Mouse (Mus musculus): ENCODE results near the gene Slc25a35. TPM values are rescaled to one million over a fixed set of nuclear protein-coding genes. Genes with fewer than 3 reads are reported as not detected.
"Not testable (repeated sequence)": the region's sequence is repeated elsewhere in the genome, so short reads cannot be mapped to it uniquely, and the experiment has no call there.

Slc25a35 gene
- polyA plus RNA-seq, 1 experiment from 2014 or later: 1.5 TPM

DNA sequence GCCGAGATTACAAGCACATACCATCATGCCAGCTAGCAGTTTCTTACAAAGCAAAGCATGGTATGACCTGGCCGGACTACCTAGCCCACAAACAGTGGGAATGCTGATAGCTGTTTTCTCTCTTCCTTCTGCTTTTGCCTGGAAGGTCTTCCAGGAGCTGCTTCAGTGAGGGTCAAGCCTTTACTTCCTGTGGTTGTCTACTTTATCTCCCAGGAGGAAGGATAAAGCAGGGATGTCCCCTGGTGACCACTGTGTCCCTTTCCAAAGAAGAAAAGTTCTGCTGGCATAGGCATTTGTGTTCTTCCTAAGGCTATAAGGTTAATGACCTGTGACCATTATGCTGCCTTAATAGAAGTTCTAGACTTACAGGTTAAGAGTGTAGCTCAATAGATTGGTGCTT, 4.5 kb upstream of the Slc25a35 start:
- WGBS: 90% methylated on average over 2 of the region's 2 CpGs

DNA sequence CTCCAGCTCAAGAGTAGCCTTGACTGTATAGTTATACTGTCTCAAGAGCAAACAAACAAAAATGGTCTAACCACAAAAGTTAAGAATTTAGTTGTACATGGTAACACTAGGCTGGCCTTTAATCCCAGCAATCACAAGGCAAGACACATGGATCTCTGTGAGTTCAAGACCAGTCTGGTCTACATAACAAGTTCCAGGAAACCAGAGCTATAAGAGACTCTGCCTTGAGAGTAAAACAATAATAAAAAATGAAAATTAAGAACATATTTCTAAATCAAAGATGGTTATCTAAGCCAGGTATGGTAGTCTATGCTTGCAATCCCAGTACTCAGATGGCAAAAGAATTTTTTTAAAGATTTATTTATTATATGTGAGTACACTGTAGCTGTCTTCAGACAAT, 2.9 kb upstream of the Slc25a35 start:
- H3K4me3 ChIP-seq: no peak overlapping the region
- ATAC-seq (replicated peaks): no peak
- no peak overlapping the region for H3K27ac ChIP-seq (replicated peaks)
- no peaks in the 10 kb centered on the region for H3K27me3 ChIP-seq
- peaks cover 12% of the 10 kb centered on the region for H3K4me1 ChIP-seq
- H3K9ac ChIP-seq (replicated peaks): no peak overlapping the region
- no peak overlapping the region for H3K4me2 ChIP-seq (replicated peaks)
- H3K9me3 ChIP-seq: no peaks in the 10 kb centered on the region
- H3K36me3 ChIP-seq: no peaks in the 10 kb centered on the region

More for the DNA sequence above, 4.5 kb upstream of the Slc25a35 start:
- H3K27ac ChIP-seq (replicated peaks): no peak overlapping the region
- H3K27me3 ChIP-seq: no peaks in the 10 kb centered on the region
- peaks cover 10% of the 10 kb centered on the region for H3K4me1 ChIP-seq
- no peak overlapping the region for H3K4me2 ChIP-seq (replicated peaks)
- H3K36me3 ChIP-seq: no peaks in the 10 kb centered on the region
- H3K9me3 ChIP-seq: no peaks in the 10 kb centered on the region
- no peak for ATAC-seq (replicated peaks)
- H3K4me3 ChIP-seq: no peak overlapping the region
- no peak overlapping the region for H3K9ac ChIP-seq (replicated peaks)

DNA sequence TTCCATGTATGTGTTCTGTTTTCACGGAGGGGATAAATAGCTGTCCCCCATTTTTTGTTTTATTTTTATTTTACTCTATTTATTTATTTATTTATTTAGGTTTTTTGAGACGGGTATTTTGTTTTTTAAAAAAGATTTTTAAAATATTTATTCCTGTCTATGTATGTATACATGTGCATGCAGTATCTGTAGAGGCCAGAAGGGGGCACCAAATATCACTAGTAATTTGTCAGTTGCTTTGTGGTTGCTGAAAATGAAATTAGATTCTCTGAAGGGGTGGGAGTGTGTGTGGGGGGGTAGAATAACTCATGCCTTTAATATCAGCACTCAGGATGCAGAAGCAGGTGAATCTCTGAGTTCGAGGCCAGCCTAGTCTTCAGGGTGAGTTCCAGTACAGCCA, 2.1 kb upstream of the Slc25a35 start:
- ATAC-seq (replicated peaks): no peak
- no peaks in the 10 kb centered on the region for H3K36me3 ChIP-seq
- H3K4me3 ChIP-seq: no peak overlapping the region
- no peak overlapping the region for H3K9ac ChIP-seq (replicated peaks)
- H3K27me3 ChIP-seq: no peaks in the 10 kb centered on the region
- peaks cover 12% of the 10 kb centered on the region for H3K4me1 ChIP-seq
- no peaks in the 10 kb centered on the region for H3K9me3 ChIP-seq
- no peak overlapping the region for H3K27ac ChIP-seq (replicated peaks)
- H3K4me2 ChIP-seq (replicated peaks): no peak overlapping the region
- WGBS: 28% methylated on average over 3 of the region's 3 CpGs

DNA sequence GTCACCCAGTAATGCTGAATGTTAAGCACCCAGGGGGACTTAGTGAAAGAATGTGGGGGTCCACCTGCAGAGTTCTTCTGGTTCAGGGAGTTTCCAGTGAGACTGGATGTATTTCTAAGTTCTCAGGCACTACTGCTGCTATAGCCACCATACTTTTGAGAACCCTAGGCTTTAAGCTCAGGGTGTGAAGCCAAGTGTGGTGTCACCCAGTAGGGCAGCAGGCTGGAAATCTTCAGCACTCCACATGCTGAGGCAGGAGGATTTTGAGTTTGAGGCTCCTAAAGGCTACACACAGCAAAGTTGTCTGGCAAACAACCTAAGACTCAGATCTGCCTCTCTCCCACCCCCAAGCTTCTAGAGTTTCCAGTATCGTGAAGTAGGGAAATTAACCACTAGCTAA, 1.4 kb upstream of the Slc25a35 start:
- WGBS: 46% methylated on average over 1 of the region's 1 CpGs
- H3K27me3 ChIP-seq: no peaks in the 10 kb centered on the region
- H3K27ac ChIP-seq (replicated peaks): no peak overlapping the region
- no peaks in the 10 kb centered on the region for H3K9me3 ChIP-seq
- H3K36me3 ChIP-seq: no peaks in the 10 kb centered on the region
- peaks cover 12% of the 10 kb centered on the region for H3K4me1 ChIP-seq
- no peak overlapping the region for H3K9ac ChIP-seq (replicated peaks)
- H3K4me3 ChIP-seq: no peak overlapping the region
- H3K4me2 ChIP-seq (replicated peaks): no peak overlapping the region
- no peak for ATAC-seq (replicated peaks)

DNA sequence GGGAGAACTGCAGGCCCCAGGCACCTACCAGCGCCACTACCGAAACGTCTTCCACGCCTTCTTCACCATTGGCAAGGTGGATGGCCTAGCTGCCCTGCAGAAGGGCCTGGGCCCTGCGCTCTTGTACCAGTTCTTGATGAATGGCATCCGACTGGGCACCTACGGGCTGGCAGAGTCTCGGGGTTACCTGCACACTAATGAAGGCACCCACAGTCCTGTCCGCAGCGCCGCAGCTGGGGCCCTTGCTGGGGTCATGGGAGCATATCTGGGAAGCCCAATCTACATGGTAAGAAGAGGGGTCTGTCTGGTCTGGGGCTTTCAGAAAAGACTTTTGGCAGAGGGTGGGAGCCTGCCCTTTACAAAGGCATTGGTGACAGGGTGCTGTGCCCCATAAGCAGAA, 821 bp downstream of the Slc25a35 start:
- WGBS: 84% methylated on average over 11 of the region's 11 CpGs
- H3K4me2 ChIP-seq (replicated peaks): no peak overlapping the region
- no peak for ATAC-seq (replicated peaks)
- no peaks in the 10 kb centered on the region for H3K27me3 ChIP-seq
- no peak overlapping the region for H3K27ac ChIP-seq (replicated peaks)
- no peak overlapping the region for H3K9ac ChIP-seq (replicated peaks)
- H3K36me3 ChIP-seq: no peaks in the 10 kb centered on the region
- H3K4me1 ChIP-seq: peaks cover 20% of the 10 kb centered on the region
- no peaks in the 10 kb centered on the region for H3K9me3 ChIP-seq
- H3K4me3 ChIP-seq: no peak overlapping the region

DNA sequence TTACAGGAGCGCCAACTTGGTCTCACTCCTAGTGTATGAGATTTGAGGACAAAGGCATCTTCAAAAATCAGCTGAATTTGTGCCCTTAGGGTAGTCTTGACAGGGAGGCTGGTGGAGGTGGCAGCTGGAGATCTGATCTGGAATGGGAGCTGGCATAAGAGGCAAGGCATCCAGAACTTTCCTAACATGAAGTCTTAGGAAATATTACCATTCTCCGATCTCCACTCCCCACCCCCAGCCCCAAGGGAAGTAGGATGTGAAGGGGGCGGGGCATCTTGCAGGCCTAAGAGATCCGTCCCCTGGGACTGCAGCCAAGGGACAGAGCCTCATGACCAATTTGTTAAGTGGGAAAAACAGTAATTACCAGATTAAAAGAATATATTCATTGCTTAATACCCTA, 2.3 kb downstream of the Slc25a35 start:
- no peaks in the 10 kb centered on the region for H3K36me3 ChIP-seq
- no peak overlapping the region for H3K4me3 ChIP-seq
- no peak overlapping the region for H3K4me2 ChIP-seq (replicated peaks)
- no peak for ATAC-seq (replicated peaks)
- no peaks in the 10 kb centered on the region for H3K27me3 ChIP-seq
- H3K9me3 ChIP-seq: no peaks in the 10 kb centered on the region
- no peak overlapping the region for H3K9ac ChIP-seq (replicated peaks)
- WGBS: 66% methylated on average over 4 of the region's 4 CpGs
- peaks cover 23% of the 10 kb centered on the region for H3K4me1 ChIP-seq
- no peak overlapping the region for H3K27ac ChIP-seq (replicated peaks)

DNA sequence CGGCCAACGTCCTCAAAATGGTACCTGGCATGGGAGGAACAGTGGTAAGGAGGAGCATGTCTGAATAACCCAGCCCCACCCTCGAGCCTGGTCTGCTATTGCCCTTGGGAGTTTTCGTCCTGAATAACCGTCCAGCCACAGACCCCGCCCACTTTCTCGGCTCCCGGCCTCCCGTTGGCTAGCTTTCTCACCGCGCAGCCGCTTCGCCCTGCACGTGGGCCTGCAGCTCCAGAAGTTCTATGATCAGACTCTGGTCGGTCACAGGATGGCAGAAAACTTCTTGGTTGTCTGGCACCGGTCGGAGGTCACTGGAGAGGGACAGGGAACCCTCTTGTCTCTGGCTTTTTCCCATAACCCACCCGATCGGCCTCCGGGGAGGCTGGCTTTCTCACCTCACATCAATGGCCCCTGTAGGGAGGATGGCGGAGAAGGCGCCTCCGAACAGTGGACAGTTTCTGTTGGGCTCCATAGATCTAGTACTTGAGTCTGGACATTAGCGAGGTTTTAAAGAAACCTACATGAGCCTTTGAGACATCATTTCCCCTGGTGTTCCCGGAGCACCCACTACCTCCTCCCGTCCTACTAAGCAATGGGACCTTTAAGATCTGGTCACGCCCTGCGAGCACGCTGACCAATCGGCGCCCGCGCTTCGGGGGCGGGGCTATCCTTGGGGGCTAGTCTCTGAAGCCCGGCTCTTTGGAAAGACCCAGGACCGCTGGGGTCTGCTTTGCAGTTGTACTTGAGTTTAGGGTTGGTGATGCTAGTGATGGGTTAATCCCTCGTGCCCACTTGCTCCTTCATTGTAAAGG, 5.5 kb downstream of the Slc25a35 start:
- Histone ChIP-seq H3K4me2 (replicated peaks) (peak overlapping the region; percentile 69), H3K4me1 (peaks cover 13% of the 10 kb centered on the region), H3K4me3 (peak overlapping the region; percentile 46), H3K9ac (replicated peaks) (peak overlapping the region; percentile 35)
- not testable (repeated sequence) for H3K27ac ChIP-seq (replicated peaks); H3K9me3 ChIP-seq; H3K27me3 ChIP-seq; H3K36me3 ChIP-seq
- peak; percentile 92 for ATAC-seq (replicated peaks)
- WGBS: under 1% methylated on average over 38 of the region's 38 CpGs

DNA sequence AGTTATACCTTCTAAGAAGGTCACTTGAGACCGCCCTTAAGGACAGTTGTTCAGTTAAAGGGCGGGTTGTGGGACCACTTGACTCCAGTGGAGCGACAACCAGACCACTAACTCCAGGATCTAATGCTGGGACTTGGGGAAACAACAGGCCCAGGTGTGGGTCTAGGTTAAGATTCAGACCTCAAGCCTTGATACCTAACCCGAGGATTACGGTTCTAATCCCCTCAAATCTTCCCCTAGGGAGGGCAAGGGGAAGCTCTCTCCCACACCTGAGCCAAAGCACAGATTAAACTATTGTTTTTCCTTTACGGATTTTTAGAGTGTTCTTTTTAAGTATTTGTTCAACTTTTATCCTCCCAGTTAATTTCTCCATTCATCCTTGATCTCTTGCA, 6.1 kb downstream of the Slc25a35 start:
- H3K9me3 ChIP-seq: no peaks in the 10 kb centered on the region
- peak overlapping the region; percentile 69 for H3K4me2 ChIP-seq (replicated peaks)
- no peaks in the 10 kb centered on the region for H3K27me3 ChIP-seq
- 22% methylated on average over 6 of the region's 6 CpGs for WGBS
- H3K4me3 ChIP-seq: peak overlapping the region; percentile 46
- no peaks in the 10 kb centered on the region for H3K36me3 ChIP-seq
- peak overlapping the region; percentile 35 for H3K9ac ChIP-seq (replicated peaks)
- no peak overlapping the region for H3K27ac ChIP-seq (replicated peaks)
- no peak; the same call in 1 of the 2 replicates for ATAC-seq (replicated peaks)
- H3K4me1 ChIP-seq: peaks cover 11% of the 10 kb centered on the region

DNA sequence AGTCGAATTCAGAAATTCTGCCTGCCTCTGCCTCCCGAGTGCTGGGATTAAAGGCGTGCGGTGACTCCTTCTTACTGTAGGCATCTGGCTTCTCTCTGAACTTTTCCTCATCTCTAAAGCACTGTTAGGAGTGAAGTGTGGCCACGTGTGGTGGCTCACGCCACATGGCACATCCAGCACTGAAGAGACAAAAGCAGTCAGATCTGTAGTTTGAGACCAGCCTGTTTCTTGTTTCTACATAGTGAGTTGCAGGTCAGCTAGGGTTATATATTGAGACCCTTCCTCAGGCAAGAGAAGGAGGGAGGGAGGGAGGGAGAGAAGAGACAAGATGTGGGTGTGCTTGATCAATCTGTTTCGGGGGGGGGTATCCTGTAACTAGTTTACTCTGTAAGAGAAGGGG, 7.2 kb downstream of the Slc25a35 start, which contains the start of gene Rangrf:
Gene Rangrf (minus strand): TSS at position 101 of the 400 bp plus-strand sequence.
- Histone ChIP-seq H3K9me3 (no peaks in the 10 kb centered on the region), H3K27me3 (no peaks in the 10 kb centered on the region), H3K4me1 (peaks cover 11% of the 10 kb centered on the region), H3K4me3 (peak within 1 kb of the TSS; percentile 46), H3K4me2 (replicated peaks) (peak within 1 kb of the TSS; percentile 69), H3K9ac (replicated peaks) (peak within 1 kb of the TSS; percentile 35; the same call in 1 of the 2 replicates), H3K36me3 (no peaks in the 10 kb centered on the region), H3K27ac (replicated peaks) (no peak within 1 kb of the TSS)
- 86% methylated on average over 7 of the region's 7 CpGs for whole genome bisulfite sequencing
- ATAC-seq (replicated peaks): no peak

DNA sequence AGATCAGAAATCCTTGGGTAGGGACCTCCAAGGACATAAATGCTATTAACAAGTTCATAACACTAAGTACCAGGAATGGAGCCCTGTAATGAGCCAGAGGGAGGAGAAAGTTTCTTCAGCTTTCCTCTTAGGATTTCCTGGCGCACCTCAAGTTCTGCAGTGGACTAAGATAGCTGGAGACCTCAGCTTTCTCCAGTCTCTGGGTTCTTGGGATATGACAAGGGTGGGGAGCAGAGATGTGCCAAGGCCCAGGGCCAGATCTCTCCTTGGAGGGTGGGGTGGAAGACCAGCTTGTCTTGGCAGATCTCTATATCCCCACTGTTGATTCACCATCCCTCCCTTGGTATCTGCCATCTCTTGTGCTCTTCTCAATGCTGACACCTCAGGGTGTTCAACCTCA, 7.7 kb downstream of the Slc25a35 start:
- 76% methylated on average over 1 of the region's 1 CpGs for WGBS
- no peak for ATAC-seq (replicated peaks)
- H3K27me3 ChIP-seq: no peaks in the 10 kb centered on the region

DNA sequence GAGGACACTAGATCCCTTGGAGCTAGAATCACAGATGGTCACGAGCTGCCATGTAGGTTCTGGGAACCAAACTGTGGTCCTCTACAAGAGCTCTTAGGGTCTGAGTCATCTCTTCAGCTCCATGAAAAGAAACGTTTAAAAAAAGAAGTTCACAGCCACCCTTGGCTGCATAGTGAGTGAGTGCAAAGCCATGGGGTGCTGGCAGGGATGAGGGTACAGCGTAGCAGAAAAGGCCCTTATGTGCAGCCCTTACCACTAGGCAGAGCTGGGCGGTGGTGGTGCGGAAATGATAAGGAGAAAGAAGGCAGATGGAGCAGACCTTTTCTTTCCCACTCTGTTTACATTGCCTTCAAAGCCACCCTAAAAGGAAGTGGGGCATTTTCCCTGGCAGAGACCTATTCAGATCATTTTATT, 11.4 kb downstream of the Slc25a35 start:
- Histone ChIP-seq H3K4me1 (no peaks in the 10 kb centered on the region), H3K4me3 (no peak overlapping the region), H3K27me3 (no peaks in the 10 kb centered on the region), H3K9me3 (no peaks in the 10 kb centered on the region), H3K9ac (replicated peaks) (no peak overlapping the region), H3K4me2 (replicated peaks) (no peak overlapping the region), H3K27ac (replicated peaks) (no peak overlapping the region), H3K36me3 (no peaks in the 10 kb centered on the region)
- 59% methylated on average over 5 of the region's 5 CpGs for WGBS
- no peak for ATAC-seq (replicated peaks)

More for the DNA sequence above, 7.7 kb downstream of the Slc25a35 start:
- H3K4me1 ChIP-seq: peaks cover 11% of the 10 kb centered on the region
- no peak overlapping the region for H3K4me3 ChIP-seq
- H3K36me3 ChIP-seq: no peaks in the 10 kb centered on the region
- H3K27ac ChIP-seq (replicated peaks): no peak overlapping the region
- H3K9me3 ChIP-seq: no peaks in the 10 kb centered on the region
- H3K4me2 ChIP-seq (replicated peaks): no peak overlapping the region
- no peak overlapping the region for H3K9ac ChIP-seq (replicated peaks)

DNA sequence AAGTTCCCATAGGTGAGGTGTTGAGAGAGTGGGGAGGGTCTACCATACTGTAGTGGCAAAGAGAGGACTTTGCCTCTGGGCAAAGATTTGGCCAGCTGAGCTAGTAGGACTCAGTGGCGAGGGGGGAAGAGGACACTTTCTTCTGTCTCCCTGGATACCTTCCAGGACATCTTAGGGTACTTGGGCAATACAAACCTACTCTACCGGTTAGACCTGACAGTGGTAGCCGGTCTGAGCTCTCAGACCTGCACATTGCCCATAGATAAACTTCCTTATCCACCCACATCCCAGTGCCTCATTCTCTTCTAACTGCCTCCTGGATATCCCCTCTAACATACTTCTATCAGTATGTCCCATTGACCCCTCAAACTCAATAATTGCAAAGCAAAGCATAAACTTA, 13.0 kb downstream of the Slc25a35 start:
- WGBS: 76% methylated on average over 3 of the region's 3 CpGs
- H3K27ac ChIP-seq (replicated peaks): no peak overlapping the region
- H3K27me3 ChIP-seq: no peaks in the 10 kb centered on the region
- no peak for ATAC-seq (replicated peaks)
- H3K4me1 ChIP-seq: no peaks in the 10 kb centered on the region
- H3K9me3 ChIP-seq: no peaks in the 10 kb centered on the region
- no peaks in the 10 kb centered on the region for H3K36me3 ChIP-seq
- H3K4me3 ChIP-seq: no peak overlapping the region
- H3K9ac ChIP-seq (replicated peaks): no peak overlapping the region
- H3K4me2 ChIP-seq (replicated peaks): no peak overlapping the region

Measured in forebrain, embryonic 15.5 days (tissue).